In the genomic region with DNA sequence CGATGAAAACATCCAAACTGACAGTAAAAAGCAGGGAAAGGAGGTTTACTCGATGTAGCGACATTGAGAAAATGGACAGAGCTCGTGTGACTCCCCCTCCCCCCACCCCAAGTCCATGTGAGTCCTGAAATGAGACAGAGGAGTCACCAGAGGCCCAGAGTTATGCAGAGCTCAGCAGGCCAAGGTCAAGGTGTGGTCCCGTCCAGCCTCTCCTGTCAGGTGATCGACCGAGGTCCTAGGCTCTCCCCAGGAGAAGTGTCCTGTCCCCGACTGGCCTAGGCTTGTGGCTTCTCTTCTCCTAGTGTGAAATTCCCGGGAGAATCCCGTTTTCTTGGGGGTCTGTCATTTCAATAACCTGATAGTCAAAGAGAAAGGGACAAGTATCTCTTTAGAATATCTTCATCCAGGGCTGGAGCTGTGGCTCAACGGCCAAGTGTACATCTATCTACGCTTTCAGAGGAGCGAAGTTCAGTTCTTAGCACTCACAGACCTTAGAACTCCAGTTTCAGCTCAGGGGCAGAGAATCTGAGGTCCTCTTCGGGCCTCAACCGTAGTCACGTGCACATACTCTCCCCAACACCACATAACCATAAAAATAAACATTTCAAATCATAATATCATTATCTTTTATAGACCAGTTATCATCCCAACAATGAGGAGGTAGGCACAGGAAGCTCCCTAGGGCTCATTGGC, we compare ENCODE assay signal across 24 mouse cellular contexts. TPM values are rescaled to one million over a fixed set of nuclear protein-coding genes. Genes with fewer than 3 reads are reported as not detected.
"Had no signal": no experiment of that assay in that cellular context is flagged by ENCODE, and none has a peak within 500 bp of the region (broad histone marks: within the 10 kb centered on the region; RNA-seq: fewer than 3 reads in every experiment).

No protein-coding gene starts in this region.

- H3K9me3 ChIP-seq: lung, embryonic 15.5 days; megakaryocyte, embryonic 14.5 days; midbrain, embryonic 13.5 days; midbrain, embryonic 15.5 days; neural tube, embryonic 12.5 days; stomach, embryonic 15.5 days had no signal

- H3K4me3 ChIP-seq: lung, embryonic 15.5 days; megakaryocyte, embryonic 14.5 days; midbrain, embryonic 13.5 days; midbrain, embryonic 15.5 days; neural tube, embryonic 12.5 days; stomach, embryonic 15.5 days had no signal

- H3K9ac ChIP-seq: liver, postnatal 0 days; lung, embryonic 15.5 days; midbrain, embryonic 13.5 days; midbrain, embryonic 15.5 days; neural tube, embryonic 12.5 days; stomach, embryonic 15.5 days had no signal

- H3K36me3 ChIP-seq: lung, embryonic 15.5 days; midbrain, embryonic 13.5 days; midbrain, embryonic 15.5 days; neural tube, embryonic 12.5 days; stomach, embryonic 15.5 days had no signal

- H3K4me1 ChIP-seq: lung, embryonic 15.5 days had no signal

- H3K27ac ChIP-seq: lung, embryonic 15.5 days; macrophage; midbrain, embryonic 13.5 days; midbrain, embryonic 15.5 days; neural tube, embryonic 12.5 days; stomach, embryonic 15.5 days; stomach, postnatal 0 days had no signal

- H3K4me2 ChIP-seq: lung, embryonic 15.5 days; midbrain, embryonic 13.5 days; midbrain, embryonic 15.5 days; neural tube, embryonic 12.5 days; stomach, embryonic 15.5 days had no signal

- ATAC-seq: liver, postnatal 0 days; lung, postnatal 0 days; midbrain, embryonic 13.5 days; midbrain, embryonic 15.5 days had no signal

- H3K27me3 ChIP-seq: lung, embryonic 15.5 days; midbrain, embryonic 15.5 days; neural tube, embryonic 12.5 days; stomach, embryonic 15.5 days had no signal

- DNase-seq: liver, postnatal 0 days; lung, adult 2 months; lung, postnatal 14 days; lung, postnatal 36 days; right cerebral cortex, postnatal 14 days; thymus, adult 2 months; thymus, postnatal 25 days; thymus, postnatal 4 days had no signal

RNA-seq across cellular contexts. Expression of gene Grifin, which starts 24.4 kb away (rescaled TPM):
- total RNA-seq: megakaryocyte progenitor cell, adult 5-6 weeks; midbrain, postnatal 0 days; monocyte, adult 5-6 weeks; neutrophil, adult 5-6 weeks had no signal
- polyA plus RNA-seq: liver, postnatal 0 days; lung, adult 2 months; lung, embryonic 15.5 days; lung, postnatal 0 days; macrophage; midbrain, embryonic 13.5 days; midbrain, embryonic 15.5 days; midbrain, postnatal 0 days; neural tube, embryonic 12.5 days; neural tube, embryonic 14.5 days; testis, adult 2 months; urinary bladder, adult 2 months had no signal
